8 mouse cellular contexts compared by ENCODE assay signal in genomic region chr3:96500691-96501265, GRCm38 (mm10). TPM values are rescaled to one million over a fixed set of nuclear protein-coding genes. Genes with fewer than 3 reads are reported as not detected.
DNase-seq lines count a peak whose midpoint lies in the region; ATAC-seq lines count a peak whose summit lies in the region.

No protein-coding gene starts in this region.

- peak overlapping the region; percentile 93 for H3K4me2 ChIP-seq in midbrain, embryonic 12.5 days (replicated peaks)

- under 1% methylated on average over 19 of the region's 19 CpGs for WGBS in embryonic facial prominence, embryonic 10.5 days
- 0% methylated on average over 19 of the region's 19 CpGs for WGBS in limb, embryonic 10.5 days
- under 1% methylated on average over 19 of the region's 19 CpGs for WGBS in midbrain, embryonic 12.5 days

- H3K4me3 ChIP-seq in embryonic facial prominence, embryonic 10.5 days: peak overlapping the region; percentile 78
- peak overlapping the region; percentile 69 for H3K4me3 ChIP-seq in limb, embryonic 10.5 days
- peak overlapping the region; percentile 72 for H3K4me3 ChIP-seq in midbrain, embryonic 12.5 days

- ATAC-seq in granulocyte monocyte progenitor cell, adult 5-6 weeks (replicated peaks; ENCODE audit: poor library complexity, severe bottlenecking): peak; percentile 39
- peak; percentile 44 for ATAC-seq in midbrain, embryonic 12.5 days (ENCODE audit: low FRiP score, low read depth)

- no peaks in the 10 kb centered on the region for H3K9me3 ChIP-seq in embryonic facial prominence, embryonic 10.5 days
- H3K9me3 ChIP-seq in limb, embryonic 10.5 days (replicated peaks): no peaks in the 10 kb centered on the region
- no peaks in the 10 kb centered on the region for H3K9me3 ChIP-seq in midbrain, embryonic 12.5 days

- no peaks in the 10 kb centered on the region for H3K36me3 ChIP-seq in embryonic facial prominence, embryonic 10.5 days (replicated peaks)
- no peaks in the 10 kb centered on the region for H3K36me3 ChIP-seq in limb, embryonic 10.5 days
- no peaks in the 10 kb centered on the region for H3K36me3 ChIP-seq in midbrain, embryonic 12.5 days

- H3K9ac ChIP-seq in midbrain, embryonic 12.5 days (replicated peaks): peak overlapping the region; percentile 62

- H3K27ac ChIP-seq in embryonic facial prominence, embryonic 10.5 days (replicated peaks): peak overlapping the region; percentile 82
- H3K27ac ChIP-seq in limb, embryonic 10.5 days: peak overlapping the region; percentile 84
- H3K27ac ChIP-seq in midbrain, embryonic 12.5 days (replicated peaks): peak overlapping the region; percentile 80

- DNase-seq in adrenal gland, postnatal 14 days: peak; percentile 87
- DNase-seq in embryonic facial prominence, embryonic 10.5 days (ENCODE audit: low spot score): peak; percentile 79
- peak; percentile 81 for DNase-seq in kidney, adult 11 months
- DNase-seq in limb, embryonic 10.5 days (ENCODE audit: low spot score): peak; percentile 76
- DNase-seq in skeletal muscle tissue, adult 2 months (ENCODE audit: low read depth, low spot score): peak; percentile 86
- DNase-seq in Muller cell, postnatal 12 days (ENCODE audit: inconsistent ontology term): no peak

- peaks cover 22% of the 10 kb centered on the region; the same call in 1 of the 2 replicates for H3K4me1 ChIP-seq in embryonic facial prominence, embryonic 10.5 days
- peaks cover 17% of the 10 kb centered on the region for H3K4me1 ChIP-seq in limb, embryonic 10.5 days
- H3K4me1 ChIP-seq in midbrain, embryonic 12.5 days: peaks cover 4% of the 10 kb centered on the region; the same call in 1 of the 2 replicates

- H3K27me3 ChIP-seq in embryonic facial prominence, embryonic 10.5 days (replicated peaks; ENCODE audit: low read depth, poor library complexity, severe bottlenecking): no peaks in the 10 kb centered on the region
- no peaks in the 10 kb centered on the region for H3K27me3 ChIP-seq in limb, embryonic 10.5 days (ENCODE audit: low read depth, poor library complexity, severe bottlenecking)
- no peaks in the 10 kb centered on the region; the same call in 1 of the 2 replicates for H3K27me3 ChIP-seq in midbrain, embryonic 12.5 days

RNA-seq across cellular contexts. Expression of gene Hfe2, which starts 24.2 kb away (rescaled TPM):
- total RNA-seq in adrenal gland, postnatal 14 days (2021): 6.9 TPM in 1 of 2 replicates, not detected in the other
- 1.4 and 1.5 TPM in 2 replicates for polyA plus RNA-seq in embryonic facial prominence, embryonic 10.5 days (2016; fragmentation: Nextera tagmentation; extraction: Ambion mirVana)
- total RNA-seq in granulocyte monocyte progenitor cell, adult 5-6 weeks (2014; fragmentation: Nextera tagmentation): not detected in 2 replicates
- total RNA-seq in granulocyte monocyte progenitor cell, adult 5-6 weeks (2017): not detected in 2 replicates
- polyA plus RNA-seq in limb, embryonic 10.5 days (2016; fragmentation: Nextera tagmentation; extraction: Ambion mirVana): 0.58 and 0.84 TPM in 2 replicates
- polyA plus RNA-seq in midbrain, embryonic 12.5 days (2016; fragmentation: Nextera tagmentation; extraction: Ambion mirVana): 0.89 and 1.0 TPM in 2 replicates

RNA-seq across cellular contexts. Expression of gene BC107364, which starts 48.7 kb away (rescaled TPM):
- not detected in 2 replicates for total RNA-seq in adrenal gland, postnatal 14 days (2021)
- not detected in 2 replicates for polyA plus RNA-seq in embryonic facial prominence, embryonic 10.5 days (2016; fragmentation: Nextera tagmentation; extraction: Ambion mirVana)
- not detected in 2 replicates for total RNA-seq in granulocyte monocyte progenitor cell, adult 5-6 weeks (2014; fragmentation: Nextera tagmentation)
- total RNA-seq in granulocyte monocyte progenitor cell, adult 5-6 weeks (2017): not detected in 2 replicates
- polyA plus RNA-seq in limb, embryonic 10.5 days (2016; fragmentation: Nextera tagmentation; extraction: Ambion mirVana): 0.14 TPM in 1 of 2 replicates, not detected in the other
- 0.26 TPM in 1 of 2 replicates, not detected in the other for polyA plus RNA-seq in midbrain, embryonic 12.5 days (2016; fragmentation: Nextera tagmentation; extraction: Ambion mirVana)

RNA-seq across cellular contexts. Expression of gene Txnip, which starts 57.0 kb away (rescaled TPM):
- total RNA-seq in adrenal gland, postnatal 14 days (2021): 479 and 772 TPM in 2 replicates
- 31.2 and 34.9 TPM in 2 replicates for polyA plus RNA-seq in embryonic facial prominence, embryonic 10.5 days (2016; fragmentation: Nextera tagmentation; extraction: Ambion mirVana)
- total RNA-seq in granulocyte monocyte progenitor cell, adult 5-6 weeks (2014; fragmentation: Nextera tagmentation): 80.1 and 110 TPM in 2 replicates
- 79.0 and 80.5 TPM in 2 replicates for total RNA-seq in granulocyte monocyte progenitor cell, adult 5-6 weeks (2017)
- polyA plus RNA-seq in limb, embryonic 10.5 days (2016; fragmentation: Nextera tagmentation; extraction: Ambion mirVana): 28.5 and 43.4 TPM in 2 replicates
- polyA plus RNA-seq in midbrain, embryonic 12.5 days (2016; fragmentation: Nextera tagmentation; extraction: Ambion mirVana): 52.7 and 53.6 TPM in 2 replicates
